Mouse (Mus musculus) embryo, embryonic 11 days (tissue): ENCODE results near the gene Wnk4.

ENCODE experiments used
- DNase-seq: peaks from one replicate; pipeline ENCODE4 v3.0.0-alpha.2; 2015

Gene Wnk4

GRCm38 (mm10) chr11:101276319-101277070 lies 16.1 kb downstream of the Wnk4 start:
- DNase-seq, result no peak

GRCm38 (mm10) chr11:101277381-101278222 lies 17.2 kb downstream of the Wnk4 start:
- DNase-seq, result no peak

GRCm38 (mm10) chr11:101278223-101279192 lies 18.1 kb downstream of the Wnk4 start, which contains the start of the genes Cntd1 and Coa3:
TSS of gene Cntd1 (plus strand) at chr11:101279012.
TSS of gene Coa3 (minus strand) at chr11:101279114.
- peak; percentile 96 for DNase-seq

GRCm38 (mm10) chr11:101279193-101279569 lies 18.8 kb downstream of the Wnk4 start:
- DNase-seq, result no peak

GRCm38 (mm10) chr11:101280837-101281236 lies 20.5 kb downstream of the Wnk4 start:
- DNase-seq, result no peak

GRCm38 (mm10) chr11:101282896-101283295 lies 22.5 kb downstream of the Wnk4 start:
- no peak for DNase-seq

- no peak for DNase-seq
Observed at GRCm38 (mm10) chr11:101283805-101284204, 23.4 kb downstream of the Wnk4 start.

- DNase-seq, result no peak
Observed at GRCm38 (mm10) chr11:101287306-101287705, 26.9 kb downstream of the Wnk4 start.

- DNase-seq, result no peak
Observed at GRCm38 (mm10) chr11:101291231-101291630, 30.9 kb downstream of the Wnk4 start.

GRCm38 (mm10) chr11:101295191-101295590 lies 34.8 kb downstream of the Wnk4 start:
- DNase-seq, result no peak

- DNase-seq, result no peak
Observed at GRCm38 (mm10) chr11:101300881-101301280, 40.5 kb downstream of the Wnk4 start.

- DNase-seq, result no peak
Observed at GRCm38 (mm10) chr11:101301299-101302003, 41.1 kb downstream of the Wnk4 start.

- DNase-seq, result peak; percentile 98
Observed at GRCm38 (mm10) chr11:101302004-101302798, 41.8 kb downstream of the Wnk4 start, which contains the start of gene Becn1. TSS of gene Becn1 (minus strand) at chr11:101302286.

GRCm38 (mm10) chr11:101307744-101308143 lies 47.4 kb downstream of the Wnk4 start:
- DNase-seq, result no peak

GRCm38 (mm10) chr11:101311083-101311482 lies 50.7 kb downstream of the Wnk4 start:
- no peak for DNase-seq

- no peak for DNase-seq
Observed at GRCm38 (mm10) chr11:101312150-101312549, 51.8 kb downstream of the Wnk4 start.

- no peak for DNase-seq
Observed at GRCm38 (mm10) chr11:101314567-101314966, 54.2 kb downstream of the Wnk4 start.

- DNase-seq, result no peak
Observed at GRCm38 (mm10) chr11:101315082-101315650, 54.8 kb downstream of the Wnk4 start.

- DNase-seq, result peak; percentile 96
Observed at GRCm38 (mm10) chr11:101315665-101316500, 55.5 kb downstream of the Wnk4 start, which contains the start of gene Psme3. TSS of gene Psme3 (plus strand) at chr11:101316213.

GRCm38 (mm10) chr11:101316501-101316917 lies 56.1 kb downstream of the Wnk4 start:
- DNase-seq, result peak; percentile 47
